Mouse (Mus musculus): ENCODE results near the gene Tnfsf10.

Gene Tnfsf10

GRCm38 (mm10) chr3:27306815-27307214, 10.0 kb upstream of the Tnfsf10 start:
- ATAC-seq (ENCODE audit: low TSS enrichment): no peak

GRCm38 (mm10) chr3:27310973-27311372, 5.9 kb upstream of the Tnfsf10 start:
- ATAC-seq (ENCODE audit: low TSS enrichment): peak; percentile 74

- no peak for ATAC-seq (ENCODE audit: low TSS enrichment)
Observed at GRCm38 (mm10) chr3:27311475-27311874, 5.4 kb upstream of the Tnfsf10 start.

GRCm38 (mm10) chr3:27314506-27315164, 2.2 kb upstream of the Tnfsf10 start:
- no peak for ATAC-seq (ENCODE audit: low TSS enrichment)

GRCm38 (mm10) chr3:27317288-27318024, 628 bp downstream of the Tnfsf10 start:
- no peak for ATAC-seq (ENCODE audit: low TSS enrichment)

GRCm38 (mm10) chr3:27319650-27320049, 2.8 kb downstream of the Tnfsf10 start:
- no peak for ATAC-seq (ENCODE audit: low TSS enrichment)

- no peak for ATAC-seq (ENCODE audit: low TSS enrichment)
Observed at GRCm38 (mm10) chr3:27320613-27321495, 4.0 kb downstream of the Tnfsf10 start.

GRCm38 (mm10) chr3:27322591-27322990, 5.8 kb downstream of the Tnfsf10 start:
- no peak for ATAC-seq (ENCODE audit: low TSS enrichment)

GRCm38 (mm10) chr3:27323551-27323950, 6.7 kb downstream of the Tnfsf10 start:
- ATAC-seq (ENCODE audit: low TSS enrichment): no peak

- no peak for ATAC-seq (ENCODE audit: low TSS enrichment)
Observed at GRCm38 (mm10) chr3:27326633-27327191, 9.9 kb downstream of the Tnfsf10 start.

GRCm38 (mm10) chr3:27330706-27331105, 13.9 kb downstream of the Tnfsf10 start:
- no peak for ATAC-seq (ENCODE audit: low TSS enrichment)

GRCm38 (mm10) chr3:27338437-27338836, 21.6 kb downstream of the Tnfsf10 start:
- peak; percentile 73; the same call in 1 of the 2 replicates for ATAC-seq (ENCODE audit: low TSS enrichment)

- no peak for ATAC-seq (ENCODE audit: low TSS enrichment)
Observed at GRCm38 (mm10) chr3:27338887-27339286, 22.1 kb downstream of the Tnfsf10 start.

- ATAC-seq (ENCODE audit: low TSS enrichment): no peak
Observed at GRCm38 (mm10) chr3:27340757-27341156, 23.9 kb downstream of the Tnfsf10 start.

GRCm38 (mm10) chr3:27342462-27342861, 25.6 kb downstream of the Tnfsf10 start:
- ATAC-seq (ENCODE audit: low TSS enrichment): no peak

- ATAC-seq (ENCODE audit: low TSS enrichment): no peak
Observed at GRCm38 (mm10) chr3:27345526-27345925, 28.7 kb downstream of the Tnfsf10 start.

GRCm38 (mm10) chr3:27348462-27348861, 31.6 kb downstream of the Tnfsf10 start:
- ATAC-seq (ENCODE audit: low TSS enrichment): no peak

- no peak for ATAC-seq (ENCODE audit: low TSS enrichment)
Observed at GRCm38 (mm10) chr3:27351105-27351504, 34.3 kb downstream of the Tnfsf10 start.

- no peak for ATAC-seq (ENCODE audit: low TSS enrichment)
Observed at GRCm38 (mm10) chr3:27359100-27359720, 42.4 kb downstream of the Tnfsf10 start.

- no peak for ATAC-seq (ENCODE audit: low TSS enrichment)
Observed at GRCm38 (mm10) chr3:27370125-27370524, 53.3 kb downstream of the Tnfsf10 start.

- ATAC-seq (ENCODE audit: low TSS enrichment): no peak
Observed at GRCm38 (mm10) chr3:27370582-27371275, 53.9 kb downstream of the Tnfsf10 start.
